Mouse (Mus musculus) lung, adult 2 months (tissue): ENCODE data around the gene 2310033P09Rik.

Experiments used
- CTCF ChIP-seq: fragments of 200-500 bp; IDR thresholded peaks from 2 replicates; pipeline ENCODE4 v1.5.1; 2011; ENCODE audit warnings: mild to moderate bottlenecking, low read length, control low read depth; ENCODE audit not compliant: insufficient read depth
- POLR2A ChIP-seq: fragments of 200-500 bp; IDR thresholded peaks from 2 replicates; pipeline ENCODE4 v1.6.1; 2011; ENCODE audit warnings: low read depth, mild to moderate bottlenecking, control low read depth, low read length, borderline replicate concordance; ENCODE audit errors: extremely low read depth

- TF ChIP-seq CTCF (0 out of 2 replicates have a peak, but pooled peaks have one; percentile 4), POLR2A (peak; percentile 78)
Observed at GRCm38 (mm10) chr11:59228122-59228953, 20.2 kb downstream of the 2310033P09Rik start, which contains the start of gene Arf1.
